Mouse (Mus musculus) spleen, embryonic (tissue): ENCODE measurements around the gene Grik3.

Source experiments
- CTCF ChIA-PET: fragments of 350-600 bp; sonication (Branson Sonifier 250); formaldehyde crosslinking; loops from one replicate; lab custom pipeline; 2022; lab: Charles Lee

The Grik3 gene

GRCm38 (mm10) chr4:125492122-125492505, 1.6 kb downstream of the Grik3 start:
- CTCF ChIA-PET: no interaction called here

GRCm38 (mm10) chr4:125492706-125493105, 2.2 kb downstream of the Grik3 start:
- CTCF ChIA-PET: no interaction called here

DNA sequence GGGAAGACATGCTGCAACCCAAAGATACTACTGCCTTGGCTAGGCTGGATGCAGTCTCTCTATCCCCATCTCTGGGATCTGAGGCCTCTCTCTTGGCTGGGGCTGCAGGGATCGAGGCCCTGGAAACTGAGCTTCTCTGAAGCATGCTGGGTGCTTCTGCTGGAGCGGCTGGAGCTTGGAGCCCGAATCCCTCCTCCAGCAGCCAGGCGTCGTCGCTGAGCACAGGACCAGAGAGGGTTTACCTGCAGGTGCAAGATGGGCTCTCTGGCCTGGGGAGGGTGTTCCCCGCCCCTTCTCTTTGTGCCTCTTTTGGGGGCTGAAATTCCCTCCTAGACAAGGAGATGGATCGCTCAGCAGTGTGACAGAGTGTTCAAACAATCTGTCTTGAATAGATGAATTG, 2.6 kb downstream of the Grik3 start:
- CTCF ChIA-PET: no interaction called here

- CTCF ChIA-PET: no interaction called here
Observed at GRCm38 (mm10) chr4:125495477-125495876, 5.0 kb downstream of the Grik3 start.

GRCm38 (mm10) chr4:125497001-125497400, 6.5 kb downstream of the Grik3 start:
- CTCF ChIA-PET: no interaction called here

DNA sequence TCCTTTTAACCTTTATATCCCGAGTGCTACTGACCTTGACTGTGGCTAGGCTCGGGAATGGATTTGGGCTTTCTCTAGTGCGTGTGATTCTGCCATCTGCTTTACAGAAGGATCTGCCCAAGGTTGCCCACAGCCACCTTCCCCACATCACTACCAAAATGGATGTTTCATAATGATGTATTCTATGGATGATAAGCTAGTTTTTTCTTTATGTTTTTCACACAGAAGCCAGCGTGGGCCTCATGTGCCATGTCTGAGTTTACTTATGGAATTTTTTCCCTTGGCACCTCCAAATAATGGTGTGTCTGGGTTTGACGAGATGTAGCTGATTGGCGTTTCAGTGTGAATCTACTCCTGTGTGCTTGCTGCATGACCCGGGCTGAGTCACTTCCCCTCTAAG, 7.0 kb downstream of the Grik3 start:
- CTCF ChIA-PET: no interaction called here

DNA sequence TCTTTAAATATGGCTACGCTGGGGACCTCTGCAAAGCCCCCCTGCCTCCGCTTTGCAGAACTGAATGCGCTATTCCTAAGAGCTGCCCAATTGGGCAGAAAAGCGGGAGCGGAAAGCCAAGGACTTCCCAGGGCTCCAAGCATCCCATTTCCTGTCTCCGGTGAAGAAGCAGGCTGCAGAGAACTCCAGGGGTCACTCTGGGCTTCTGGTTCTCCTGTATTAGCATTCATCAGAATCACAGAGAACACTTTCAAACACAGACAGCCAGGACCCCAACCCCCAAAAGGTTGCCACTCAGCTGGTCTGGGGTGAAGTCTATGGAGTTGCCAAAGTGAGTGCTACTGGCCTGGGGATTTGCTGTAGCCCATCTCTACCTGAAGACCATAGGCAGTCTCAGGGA, 8.4 kb downstream of the Grik3 start:
- CTCF ChIA-PET: no interaction called here

GRCm38 (mm10) chr4:125502861-125503260, 12.4 kb downstream of the Grik3 start:
- CTCF ChIA-PET: interaction anchor here (0.6 kb wide), 1 partner anchor 1606 kb away, joined by 3 read pairs; no protein-coding TSS in a partner anchor

GRCm38 (mm10) chr4:125512434-125512833, 21.9 kb downstream of the Grik3 start:
- CTCF ChIA-PET: no interaction called here

DNA sequence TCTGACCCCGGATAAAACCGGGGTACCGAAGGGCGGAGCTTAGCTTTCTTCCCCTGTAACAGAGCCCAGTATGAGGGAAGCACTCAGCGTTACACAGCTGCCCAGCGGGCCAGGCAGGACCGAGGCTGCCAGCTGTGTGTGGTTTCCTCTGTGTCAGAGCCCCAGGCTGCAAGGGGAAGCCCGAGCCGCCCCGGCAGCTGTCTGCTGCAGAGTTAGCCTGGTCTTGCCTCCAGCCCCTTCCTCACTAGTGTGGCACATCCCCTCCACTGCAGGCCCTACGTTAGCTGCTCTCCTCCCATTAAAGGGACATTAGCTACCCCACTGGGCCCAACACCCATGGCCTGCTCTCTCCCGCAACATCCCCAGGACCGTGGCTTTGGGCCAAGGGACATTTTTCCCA, 25.1 kb downstream of the Grik3 start:
- CTCF ChIA-PET: no interaction called here

- CTCF ChIA-PET: no interaction called here
Observed at GRCm38 (mm10) chr4:125516612-125517011, 26.1 kb downstream of the Grik3 start.

- CTCF ChIA-PET: no interaction called here
Observed at GRCm38 (mm10) chr4:125518861-125519260, 28.4 kb downstream of the Grik3 start.

DNA sequence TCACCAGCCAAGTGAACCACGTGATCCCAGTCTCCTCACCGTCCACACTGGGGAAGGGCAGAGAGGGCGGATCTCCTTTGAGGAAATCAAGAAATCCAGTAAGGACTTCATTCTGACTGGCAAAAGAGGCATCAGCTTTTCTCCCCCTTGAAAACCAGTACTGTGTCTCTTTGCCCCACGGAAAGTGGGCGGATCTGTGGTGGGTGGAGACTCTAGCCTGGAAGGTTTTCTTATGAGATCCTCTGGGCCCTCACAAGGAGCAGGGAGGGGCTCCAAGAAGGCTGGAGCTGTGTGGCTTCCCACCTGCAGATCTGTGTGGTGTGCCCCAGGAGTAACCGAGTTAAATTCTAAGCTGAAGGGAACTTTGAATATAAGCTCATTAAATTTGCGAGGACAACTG, 32.4 kb downstream of the Grik3 start:
- CTCF ChIA-PET: no interaction called here

DNA sequence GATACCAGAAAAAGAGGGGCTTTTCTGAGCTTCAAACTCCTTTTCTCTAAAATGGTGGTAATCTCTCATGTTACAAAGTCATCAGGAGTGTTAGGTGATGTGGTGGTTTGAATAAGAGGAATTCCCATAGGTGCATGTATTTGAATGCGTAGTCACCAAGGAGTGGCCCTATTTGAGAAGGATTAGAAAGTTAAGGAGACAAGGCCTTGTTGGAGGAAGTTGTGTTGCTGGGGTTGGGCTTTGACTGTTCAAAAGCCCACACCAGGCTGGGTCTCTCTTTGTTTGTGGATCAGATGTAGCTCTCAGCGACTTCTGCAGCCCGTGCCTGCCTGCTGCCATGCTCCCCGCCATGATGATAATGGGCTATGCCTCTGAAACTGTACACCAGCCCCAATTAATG, 34.8 kb downstream of the Grik3 start:
- CTCF ChIA-PET: no interaction called here

DNA sequence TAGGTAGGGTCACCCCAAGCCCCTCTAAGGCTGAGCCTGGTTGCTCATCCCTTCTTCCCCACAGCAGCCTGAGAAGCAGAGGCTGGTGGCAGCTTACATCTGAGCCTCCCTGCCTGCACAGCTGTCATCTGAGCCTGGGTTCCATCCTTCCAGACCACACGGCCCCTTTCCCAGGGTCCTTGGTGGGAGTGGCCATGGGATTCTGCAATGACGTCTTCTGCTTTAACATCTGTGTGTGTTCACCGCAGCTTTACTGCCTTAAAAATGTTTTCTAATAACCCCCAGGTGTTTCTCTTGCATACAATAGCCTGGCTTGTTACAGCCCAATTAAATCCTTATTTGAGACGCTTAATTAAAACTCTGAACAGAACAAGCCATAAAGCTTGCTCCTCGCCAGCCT, 35.9 kb downstream of the Grik3 start:
- CTCF ChIA-PET: no interaction called here

- CTCF ChIA-PET: no interaction called here
Observed at GRCm38 (mm10) chr4:125533965-125534364, 43.5 kb downstream of the Grik3 start.

DNA sequence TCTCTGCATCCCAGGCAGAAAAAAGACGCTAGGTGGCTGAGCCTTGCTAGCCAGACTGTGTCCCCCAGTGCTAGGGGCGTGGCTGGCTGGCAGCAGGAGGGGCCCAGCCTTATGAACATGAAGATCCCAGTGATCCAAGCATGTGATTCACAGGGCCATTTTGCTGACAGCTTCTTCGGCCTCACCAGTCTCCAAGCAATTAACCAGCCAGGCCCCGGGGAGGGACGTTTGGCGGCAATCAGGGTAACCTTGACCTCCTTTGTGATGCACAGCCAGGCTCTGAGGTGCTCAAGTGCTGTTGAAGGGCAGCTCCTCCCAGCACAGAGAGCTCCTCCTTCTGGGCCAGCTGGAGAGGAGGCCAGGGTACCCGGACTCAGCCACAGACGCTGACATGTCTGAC, 43.9 kb downstream of the Grik3 start:
- CTCF ChIA-PET: no interaction called here

DNA sequence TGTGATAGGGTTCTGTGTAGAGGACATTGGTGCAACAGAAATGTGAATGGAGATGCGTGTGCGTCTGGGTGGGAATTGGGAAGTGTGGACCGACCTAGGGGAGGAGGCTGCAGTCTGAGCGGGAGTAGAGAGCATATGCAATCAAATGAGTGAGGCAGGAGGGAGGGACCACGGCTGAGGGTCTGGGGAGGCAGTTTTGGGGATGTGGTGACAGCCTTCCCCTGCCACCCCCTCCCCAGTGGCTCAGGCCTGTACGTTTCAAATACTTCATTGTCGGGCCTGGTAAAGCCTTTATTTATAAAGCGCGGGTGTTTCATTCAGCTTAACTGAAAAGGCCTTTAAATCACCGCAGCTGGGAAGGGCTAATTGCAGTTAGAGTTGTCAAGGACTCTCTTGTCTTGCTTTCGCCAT, 44.5 kb downstream of the Grik3 start:
- CTCF ChIA-PET: no interaction called here

- CTCF ChIA-PET: no interaction called here
Observed at GRCm38 (mm10) chr4:125535465-125535864, 45.0 kb downstream of the Grik3 start.

DNA sequence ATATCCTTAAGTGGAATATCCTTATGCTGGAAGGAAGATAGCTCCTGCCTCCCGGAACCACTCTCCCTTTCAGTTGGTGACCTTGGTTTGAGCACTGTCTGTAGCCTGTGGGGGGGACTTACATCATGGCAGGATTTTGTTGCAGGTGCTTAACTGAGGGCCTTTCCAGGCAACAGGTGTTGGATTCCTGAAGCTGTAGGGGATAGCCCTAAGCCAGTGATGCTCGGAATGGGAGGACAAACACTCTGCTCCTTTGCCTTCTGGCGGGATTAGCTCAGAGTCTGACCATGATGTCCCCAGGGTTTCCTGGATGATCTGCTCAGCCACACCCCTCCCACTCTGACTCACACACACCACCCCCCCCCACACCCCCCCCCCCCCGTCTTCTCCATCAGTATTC, 45.5 kb downstream of the Grik3 start:
- CTCF ChIA-PET: no interaction called here

DNA sequence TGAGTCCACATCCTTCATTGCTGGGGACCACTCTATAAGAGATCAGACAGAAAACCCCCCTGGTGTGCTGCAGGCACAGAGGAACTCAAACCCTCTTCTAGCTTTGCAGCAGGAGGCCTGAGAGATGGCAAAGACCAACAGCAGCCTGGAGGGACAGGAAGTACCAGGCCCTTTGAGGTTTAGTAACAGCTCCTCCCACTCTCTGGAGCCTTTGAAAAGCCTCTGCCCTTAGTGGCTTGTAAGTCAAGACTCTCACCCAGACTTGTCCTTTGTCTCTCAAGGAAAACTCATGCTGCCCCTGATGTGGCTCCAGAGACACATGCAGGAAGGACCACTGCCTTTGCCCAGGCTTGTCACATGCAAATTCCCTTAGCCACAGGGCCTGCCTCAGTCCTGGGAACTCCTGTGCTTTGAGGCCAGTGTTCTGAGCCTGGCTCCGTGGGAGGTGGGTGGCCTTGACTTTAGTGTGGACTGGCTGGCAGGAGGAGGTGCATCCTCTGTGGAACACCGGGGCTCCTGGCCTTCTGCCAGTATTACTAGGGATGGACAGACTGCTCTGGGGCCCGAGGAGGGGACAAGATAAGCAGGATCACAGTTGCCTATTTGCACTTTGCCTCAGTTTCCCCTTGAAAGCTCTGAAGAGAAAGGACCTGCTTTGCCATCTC, 47.9 kb downstream of the Grik3 start:
- CTCF ChIA-PET: no interaction called here

DNA sequence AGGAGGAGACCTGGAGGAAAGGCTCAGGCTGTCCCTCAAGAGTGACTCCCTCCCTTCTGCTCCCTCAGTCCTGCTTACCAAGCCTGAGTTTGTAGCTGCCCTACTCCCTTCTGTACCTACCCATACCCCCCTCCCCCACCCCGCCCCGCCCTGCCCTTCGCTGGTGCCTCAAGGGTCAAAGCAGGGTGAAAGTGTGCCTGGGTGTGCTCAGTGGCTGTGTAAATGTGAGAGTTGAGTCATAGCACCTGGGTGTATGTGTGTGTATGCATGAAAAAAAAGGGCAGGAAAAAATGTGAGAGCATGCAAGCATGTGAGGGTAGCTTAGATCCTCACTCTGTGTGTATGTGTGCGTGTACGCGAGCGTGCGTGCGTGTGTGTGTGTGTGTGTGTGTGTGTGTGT, 49.1 kb downstream of the Grik3 start:
- CTCF ChIA-PET: no interaction called here

DNA sequence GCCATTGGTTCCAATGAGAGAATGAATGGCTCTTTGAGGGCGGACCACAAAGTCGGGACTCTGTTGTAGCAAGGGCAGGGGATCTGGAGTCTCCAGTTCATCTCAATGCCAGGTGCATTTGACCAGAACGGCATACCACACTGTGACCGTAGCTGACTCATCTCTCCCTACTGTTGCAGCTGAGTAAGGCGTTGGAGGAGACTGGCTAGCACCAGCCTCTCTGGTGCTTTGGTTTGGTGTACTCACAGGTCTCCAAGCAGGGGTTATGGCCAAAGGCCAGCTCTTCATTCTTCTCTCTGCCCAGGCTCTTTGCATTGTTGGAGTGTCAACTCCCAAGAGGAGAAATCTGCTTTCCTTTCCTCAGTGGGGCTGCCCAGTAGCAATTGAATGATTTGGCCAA, 52.7 kb downstream of the Grik3 start:
- CTCF ChIA-PET: no interaction called here
